Mouse (Mus musculus) heart, postnatal 4 days (tissue): Measurements from ENCODE around the gene Trim68. TPM values are rescaled to one million over a fixed set of nuclear protein-coding genes. Genes with fewer than 3 reads are reported as not detected.
"Not testable (repeated sequence)": the region's sequence is repeated elsewhere in the genome, so short reads cannot be mapped to it uniquely, and the experiment has no call there.

Experiments
- DNase-seq: peaks from one replicate; pipeline ENCODE4 v3.0.0; 2021
- total RNA-seq, 2 experiments: library from RNA; stranded (reverse); gene quantifications; 2 replicates each; pipeline ENCODE4 v1.2.3; 2021

Trim68 gene
- 1 to 10 TPM; 8.3 to 9.6 TPM for total RNA-seq

GRCm38 (mm10) chr7:102686944-102687501, at the start of gene Trim68:
TSS of gene Trim68 (minus strand) at chr7:102687327.
- peak; percentile 90 for DNase-seq

- DNase-seq = no peak
These were observed 46.7 kb upstream of the Trim68 start for GRCm38 (mm10) chr7:102733793-102734192.

GRCm38 (mm10) chr7:102727391-102727790, 40.3 kb upstream of the Trim68 start, which contains the start of gene Olfr559:
TSS of gene Olfr559 (minus strand) at chr7:102727491.
- no peak for DNase-seq

GRCm38 (mm10) chr7:102718970-102719369, 31.8 kb upstream of the Trim68 start, which contains the start of gene Olfr33:
TSS of gene Olfr33 (minus strand) at chr7:102719070.
- DNase-seq = no peak

GRCm38 (mm10) chr7:102701915-102702314, 14.8 kb upstream of the Trim68 start, which contains the start of gene Olfr558:
TSS of gene Olfr558 (plus strand) at chr7:102702215.
- no peak for DNase-seq

GRCm38 (mm10) chr7:102698461-102698860, 11.3 kb upstream of the Trim68 start:
- DNase-seq = no peak

- DNase-seq = peak; percentile 57
These were observed 8.4 kb upstream of the Trim68 start, which contains the start of gene Olfr557 for GRCm38 (mm10) chr7:102695358-102696125. TSS of gene Olfr557 (plus strand) at chr7:102695910.

- DNase-seq = no peak
These were observed 5.2 kb downstream of the Trim68 start for GRCm38 (mm10) chr7:102681916-102682315.

- no peak for DNase-seq
These were observed 10.9 kb downstream of the Trim68 start for GRCm38 (mm10) chr7:102676225-102676624.

GRCm38 (mm10) chr7:102665378-102665777, 21.7 kb downstream of the Trim68 start:
- no peak for DNase-seq

- no peak for DNase-seq
These were observed 22.5 kb downstream of the Trim68 start, which contains the start of gene Olfr556 for GRCm38 (mm10) chr7:102664599-102664998. TSS of gene Olfr556 (plus strand) at chr7:102664899.

- DNase-seq = no peak
These were observed 28.6 kb downstream of the Trim68 start, which contains the start of gene Olfr555 for GRCm38 (mm10) chr7:102658523-102658922. TSS of gene Olfr555 (plus strand) at chr7:102658823.

GRCm38 (mm10) chr7:102644945-102645344, 42.2 kb downstream of the Trim68 start:
- not testable (repeated sequence) for DNase-seq

- DNase-seq = no peak
These were observed 49.0 kb downstream of the Trim68 start, which contains the start of gene Olfr554 for GRCm38 (mm10) chr7:102638132-102638531. TSS of gene Olfr554 (plus strand) at chr7:102638432.

- DNase-seq = peak; percentile 52
These were observed 50.5 kb downstream of the Trim68 start for GRCm38 (mm10) chr7:102636665-102637064.

Other genes with a start within 250 kb of the Trim68 start
- 100 to 1,000 TPM; 101 to 103 TPM for gene Rrm1, start 245.6 kb downstream of the Trim68 start, total RNA-seq
- gene Olfr543, start 205.6 kb downstream of the Trim68 start, total RNA-seq = not detected
- gene Olfr544, start 199.0 kb downstream of the Trim68 start, total RNA-seq = not detected
- not detected for gene Olfr545, start 187.8 kb downstream of the Trim68 start, total RNA-seq
- not detected for gene Olfr547, start 152.6 kb downstream of the Trim68 start, total RNA-seq
- not detected for gene Olfr548-ps1, start 146.4 kb downstream of the Trim68 start, total RNA-seq
- not detected for gene Olfr549, start 137.5 kb downstream of the Trim68 start, total RNA-seq
- 1 to 10 TPM; 4.4 to 4.9 TPM for gene Trim21, start 121.8 kb downstream of the Trim68 start, total RNA-seq
- gene Olfr550, start 115.9 kb downstream of the Trim68 start, total RNA-seq = not detected
- gene Olfr551, start 95.4 kb downstream of the Trim68 start, total RNA-seq = not detected
- gene Olfr552, start 89.6 kb downstream of the Trim68 start, total RNA-seq = under 1 TPM in 1 of 2 experiments, not detected in 1; 0.07 TPM
- not detected for gene Olfr553, start 69.1 kb downstream of the Trim68 start, total RNA-seq
- not detected for gene Olfr554, start 48.9 kb downstream of the Trim68 start, total RNA-seq
- gene Olfr555, start 28.5 kb downstream of the Trim68 start, total RNA-seq = not detected
- not detected for gene Olfr556, start 22.4 kb downstream of the Trim68 start, total RNA-seq
- gene Olfr557, start 8.6 kb upstream of the Trim68 start, total RNA-seq = not detected
- 1 to 10 TPM; 2.9 to 3.1 TPM for gene Olfr558, start 14.9 kb upstream of the Trim68 start, total RNA-seq
- gene Olfr33, start 31.7 kb upstream of the Trim68 start, total RNA-seq = not detected
- gene Olfr559, start 40.2 kb upstream of the Trim68 start, total RNA-seq = not detected
- gene Olfr560, start 72.0 kb upstream of the Trim68 start, total RNA-seq = under 1 TPM; 0.19 to 0.23 TPM
- 1 to 10 TPM; 1.1 to 1.4 TPM for gene Olfr78, start 72.1 kb upstream of the Trim68 start, total RNA-seq
- gene Olfr561, start 83.9 kb upstream of the Trim68 start, total RNA-seq = not detected
- gene Olfr564, start 116.2 kb upstream of the Trim68 start, total RNA-seq = not detected
- gene Olfr566, start 171.4 kb upstream of the Trim68 start, total RNA-seq = not detected
- not detected for gene Olfr568, start 189.8 kb upstream of the Trim68 start, total RNA-seq
- gene Olfr569, start 203.6 kb upstream of the Trim68 start, total RNA-seq = not detected
- not detected for gene Olfr570, start 207.2 kb upstream of the Trim68 start, total RNA-seq
- gene Olfr571, start 230.2 kb upstream of the Trim68 start, total RNA-seq = not detected
- not detected for gene Olfr572, start 237.1 kb upstream of the Trim68 start, total RNA-seq